Mouse (Mus musculus): ENCODE measurements at regions not wholly inside any gene's neighbourhood (a gene's known extent, or its start where the extent isn't known, plus 50 kb on each side); places are given as distances from the start of the nearest gene placed in this dataset.

- TF ChIP-seq CTCF (conservative IDR thresholded peaks at IDR 0.05 in 1 of 2, IDR thresholded peaks at IDR 0.05 in 1 of 2; ENCODE audit: low read depth in 2 of 2, low read length in 2 of 2) (no peak), ZMIZ1 (IDR thresholded peaks at IDR 0.05; ENCODE audit: low read depth, low read length) (no peak), USF2 (conservative IDR thresholded peaks at IDR 0.05; ENCODE audit: low read depth, low read length) (no peak), HCFC1 (IDR thresholded peaks at IDR 0.05; ENCODE audit: low read depth, low read length) (no peak), POLR2A (IDR thresholded peaks at IDR 0.05; ENCODE audit: low read depth, low read length) (no peak)
Measured at GRCm38 (mm10) chr8:46921585-46921984, 65.1 kb upstream of the Enpp6 start.

All from CH12.LX (cell line).